Mouse (Mus musculus) bone marrow, adult 2 months (tissue): ENCODE results near the gene Dync1i1.

Experiments
- CTCF ChIP-seq: fragments of 200-500 bp; IDR thresholded peaks from 2 replicates; pipeline ENCODE4 v1.5.1; 2011; ENCODE audit warnings: low read length, control low read depth; ENCODE audit not compliant: control insufficient read depth, insufficient read depth
- POLR2A ChIP-seq: fragments of 200-500 bp; IDR thresholded peaks from 2 replicates; pipeline ENCODE4 v1.6.1; 2011; ENCODE audit warnings: low read depth, mild to moderate bottlenecking, control low read depth, low read length, borderline replicate concordance; ENCODE audit not compliant: control insufficient read depth

DNA sequence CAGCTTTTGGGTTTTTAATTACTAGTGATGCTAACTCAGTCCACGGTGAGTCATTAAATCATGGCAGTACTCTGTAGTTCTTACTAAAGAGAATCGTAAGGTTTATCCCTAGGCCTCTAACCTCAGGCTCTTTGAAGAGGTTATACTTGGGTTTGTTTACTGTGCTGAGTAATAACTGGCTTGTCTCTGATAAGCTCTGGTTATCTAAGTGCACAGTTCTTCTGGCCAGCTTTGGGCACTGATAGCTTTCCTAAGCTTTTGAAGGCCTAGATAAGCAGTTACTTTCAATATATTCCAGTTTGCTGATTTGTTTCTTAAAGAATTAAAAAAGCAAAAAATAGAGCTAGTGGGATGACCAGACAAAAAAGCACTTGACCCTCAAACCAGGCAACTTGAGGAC lies 37.5 kb downstream of the Dync1i1 start:
- TF ChIP-seq POLR2A (no peak), CTCF (no peak)
